Mouse (Mus musculus) midbrain, embryonic 14.5 days (tissue): Measurements from ENCODE around the gene Gsc2. TPM values are rescaled to one million over a fixed set of nuclear protein-coding genes. Genes with fewer than 3 reads are reported as not detected.
"Not testable (repeated sequence)": the region's sequence is repeated elsewhere in the genome, so short reads cannot be mapped to it uniquely, and the experiment has no call there.

Source experiments
- ATAC-seq: fragments of 200-750 bp; cut with Nextera tagmentation; 2 replicates; pipeline ENCODE4 v1.8.0; 2017; ENCODE audit warnings: moderate number of reproducible peaks, moderate library complexity; ENCODE audit not compliant: low FRiP score, low TSS enrichment
- DNase-seq: peaks from one replicate; pipeline ENCODE4 v3.0.0-alpha.2; 2015
- H3K27ac ChIP-seq: fragments of 300-500 bp; sonication (generic); replicated peaks from 2 replicates; pipeline ENCODE4 v1.5.1; 2014; ENCODE audit warnings: mild to moderate bottlenecking, low read depth, low read length, moderate library complexity
- H3K27me3 ChIP-seq: fragments of 300-500 bp; sonication (generic); 2 replicates; pipeline ENCODE4 v1.6.1; 2014; ENCODE audit warnings: low read length, control low read depth, mixed read lengths; ENCODE audit not compliant: control insufficient read depth, insufficient read depth
- H3K36me3 ChIP-seq: fragments of 300-500 bp; sonication (generic); 2 replicates; pipeline ENCODE4 v1.6.1; 2014; ENCODE audit warnings: low read length, control low read depth; ENCODE audit not compliant: control insufficient read depth, insufficient read depth
- H3K4me1 ChIP-seq: fragments of 300-500 bp; sonication (generic); 2 replicates; pipeline ENCODE4 v1.6.1; 2014; ENCODE audit warnings: mild to moderate bottlenecking, antibody characterized with exemption, low read length, control low read depth; ENCODE audit not compliant: control insufficient read depth, insufficient read depth
- H3K4me2 ChIP-seq: fragments of 300-500 bp; sonication (generic); 2 replicates; pipeline ENCODE4 v1.6.1; 2014; ENCODE audit warnings: mild to moderate bottlenecking, low read length, moderate library complexity
- H3K4me3 ChIP-seq: fragments of 300-500 bp; sonication (generic); replicated peaks from 2 replicates; pipeline ENCODE4 v1.5.1; 2014; ENCODE audit warnings: low read depth, low read length
- H3K9ac ChIP-seq: fragments of 300-500 bp; sonication (generic); replicated peaks from 2 replicates; pipeline ENCODE4 v1.6.1; 2014; ENCODE audit warnings: mild to moderate bottlenecking, low read length, moderate library complexity
- H3K9me3 ChIP-seq: fragments of 300-500 bp; sonication (generic); 2 replicates; pipeline ENCODE4 v1.6.1; 2016; ENCODE audit warnings: low read length, control low read depth, mixed read lengths; ENCODE audit not compliant: control insufficient read depth
- WGBS: fragments of 180-500 bp; shearing (Covaris S2); extraction: QIAGEN DNeasy Blood & Tissue Kit; methylation state at CpG from one replicate; pipeline ENCODE4 v1.1.7; 2014; 5-methylcytosine and 5-hydroxymethylcytosine counted together
- polyA plus RNA-seq: library from polyadenylated mRNA; unstranded; fragments of >200 nt; fragmentation: Nextera tagmentation; extraction: Ambion mirVana; gene quantifications from 2 replicates; pipeline ENCODE4 v1.2.1, GENCODE M21; 2014

Gsc2 gene
- 0.84 and 0.93 TPM in 2 replicates for polyA plus RNA-seq

GRCm38 (mm10) chr16:17914307-17915249, at the start of gene Gsc2:
Gsc2 (minus strand) TSS chr16:17915059.
- Histone ChIP-seq H3K9me3 (no peaks in the 10 kb centered on the region), H3K27ac (no peak within 1 kb of the TSS), H3K27me3 (peaks cover 63% of the 10 kb centered on the region), H3K9ac (peak within 1 kb of the TSS; percentile 36; the same call in 1 of the 2 replicates), H3K4me1 (peaks cover 9% of the 10 kb centered on the region), H3K4me2 (peak within 1 kb of the TSS; percentile 53), H3K4me3 (peak within 1 kb of the TSS; percentile 33), H3K36me3 (no peaks in the 10 kb centered on the region)
- WGBS: under 1% methylated on average over 106 of the region's 106 CpGs
- DNase-seq (peak; percentile 61), ATAC-seq (no peak)

- Histone ChIP-seq H3K36me3 (no peaks in the 10 kb centered on the region), H3K27ac (no peak overlapping the region), H3K9ac (no peak overlapping the region), H3K4me3 (no peak overlapping the region), H3K4me1 (no peaks in the 10 kb centered on the region), H3K4me2 (no peak overlapping the region), H3K27me3 (no peaks in the 10 kb centered on the region), H3K9me3 (no peaks in the 10 kb centered on the region)
- WGBS: 80% methylated on average over 7 of the region's 7 CpGs
- DNase-seq (no peak), ATAC-seq (no peak)
Measured at GRCm38 (mm10) chr16:17962091-17962490, 47.2 kb upstream of the Gsc2 start.

GRCm38 (mm10) chr16:17956052-17956638, 41.3 kb upstream of the Gsc2 start:
- not testable (repeated sequence) for H3K27me3 ChIP-seq, H3K9ac ChIP-seq, H3K4me1 ChIP-seq, DNase-seq, ATAC-seq, H3K9me3 ChIP-seq, H3K4me2 ChIP-seq, H3K27ac ChIP-seq, H3K4me3 ChIP-seq, H3K36me3 ChIP-seq
- 97% methylated on average over 16 of the region's 17 CpGs for WGBS

GRCm38 (mm10) chr16:17951618-17952017, 36.8 kb upstream of the Gsc2 start:
- Histone ChIP-seq H3K27ac (no peak overlapping the region), H3K4me1 (peaks cover 17% of the 10 kb centered on the region; the same call in 1 of the 2 replicates), H3K9me3 (no peaks in the 10 kb centered on the region), H3K27me3 (no peaks in the 10 kb centered on the region), H3K9ac (no peak overlapping the region), H3K36me3 (no peaks in the 10 kb centered on the region), H3K4me2 (no peak overlapping the region), H3K4me3 (no peak overlapping the region)
- WGBS: 98% methylated on average over 3 of the region's 4 CpGs
- ATAC-seq (no peak), DNase-seq (no peak)

GRCm38 (mm10) chr16:17950068-17950467, 35.2 kb upstream of the Gsc2 start:
- Histone ChIP-seq H3K27ac (peak overlapping the region; percentile 75), H3K4me3 (no peak overlapping the region), H3K4me2 (no peak overlapping the region), H3K27me3 (no peaks in the 10 kb centered on the region), H3K9ac (no peak overlapping the region), H3K4me1 (peaks cover 17% of the 10 kb centered on the region; the same call in 1 of the 2 replicates), H3K36me3 (no peaks in the 10 kb centered on the region), H3K9me3 (no peaks in the 10 kb centered on the region)
- 20% methylated on average over 4 of the region's 4 CpGs for WGBS
- ATAC-seq (no peak), DNase-seq (peak; percentile 19)

- H3K4me3 ChIP-seq: no peak overlapping the region
- no peak overlapping the region for H3K9ac ChIP-seq
- no peaks in the 10 kb centered on the region for H3K27me3 ChIP-seq
- H3K36me3 ChIP-seq: no peaks in the 10 kb centered on the region
- ATAC-seq (peak; percentile 88), DNase-seq (peak; percentile 78)
- H3K9me3 ChIP-seq: no peaks in the 10 kb centered on the region
- no peak overlapping the region for H3K4me2 ChIP-seq
- peak overlapping the region; percentile 75 for H3K27ac ChIP-seq
- WGBS: 8% methylated on average over 2 of the region's 2 CpGs
- peaks cover 17% of the 10 kb centered on the region; the same call in 1 of the 2 replicates for H3K4me1 ChIP-seq
Measured at GRCm38 (mm10) chr16:17949421-17949877, 34.6 kb upstream of the Gsc2 start.

- WGBS: 61% methylated on average over 7 of the region's 7 CpGs
- Histone ChIP-seq H3K4me2 (no peak overlapping the region), H3K9me3 (no peaks in the 10 kb centered on the region), H3K9ac (no peak overlapping the region), H3K27me3 (no peaks in the 10 kb centered on the region), H3K27ac (no peak overlapping the region), H3K4me1 (peaks cover 13% of the 10 kb centered on the region; the same call in 1 of the 2 replicates), H3K4me3 (no peak overlapping the region), H3K36me3 (no peaks in the 10 kb centered on the region)
- no peak for ATAC-seq
- DNase-seq: no peak
Measured at GRCm38 (mm10) chr16:17945081-17945831, 30.4 kb upstream of the Gsc2 start.

- Histone ChIP-seq H3K36me3 (no peaks in the 10 kb centered on the region), H3K27me3 (no peaks in the 10 kb centered on the region), H3K4me3 (no peak overlapping the region), H3K9me3 (no peaks in the 10 kb centered on the region), H3K4me1 (no peaks in the 10 kb centered on the region), H3K9ac (no peak overlapping the region), H3K27ac (no peak overlapping the region), H3K4me2 (no peak overlapping the region)
- 68% methylated on average over 8 of the region's 8 CpGs for WGBS
- no peak for ATAC-seq
- no peak for DNase-seq
Measured at GRCm38 (mm10) chr16:17943466-17943865, 28.6 kb upstream of the Gsc2 start.
